Mouse (Mus musculus): Measurements from ENCODE around the gene Mael. TPM values are rescaled to one million over a fixed set of nuclear protein-coding genes. Genes with fewer than 3 reads are reported as not detected.

Mael gene
- polyA plus RNA-seq, 2 experiments, result not detected

DNA sequence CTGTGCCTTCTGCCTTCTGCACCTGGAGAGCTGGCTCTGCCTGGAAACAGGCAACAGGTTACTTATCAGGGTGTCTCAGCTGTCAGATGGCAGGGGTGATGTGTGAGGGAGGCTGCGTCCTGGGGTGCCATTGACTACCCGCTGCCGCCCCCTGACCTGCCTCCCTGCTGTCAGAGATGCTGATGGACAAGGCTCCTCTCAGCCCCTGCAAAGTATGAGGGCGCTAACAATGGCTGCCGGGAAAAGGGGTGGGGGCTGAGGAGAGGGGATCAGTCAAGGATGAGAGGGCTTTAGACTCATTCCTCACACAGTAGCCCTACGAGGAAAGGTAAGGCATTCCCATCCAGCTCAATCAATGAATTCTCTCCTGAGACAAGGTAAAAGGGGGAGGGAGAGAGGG, 17.8 kb upstream of the Mael start:
- no peaks in the 10 kb centered on the region for H3K4me1 ChIP-seq (replicated peaks; ENCODE audit: control insufficient read depth in 2 of 2, insufficient read depth in 2 of 2, low read length in 1 of 2)
- ATAC-seq (ENCODE audit: insufficient read depth) (no peak), DNase-seq (ENCODE audit: low read depth in 3 of 3, low spot score in 3 of 3) (no peak)
- H3K9ac ChIP-seq (replicated peaks), result no peak overlapping the region
- H3K27me3 ChIP-seq (ENCODE audit: control insufficient read depth, insufficient read depth, low read length), result peaks cover 26% of the 10 kb centered on the region
- H3K4me3 ChIP-seq (ENCODE audit: insufficient read depth in 1 of 2, low read depth in 2 of 2, low read length in 2 of 2), result no peak overlapping the region
- no peak overlapping the region for H3K4me2 ChIP-seq (ENCODE audit: low read depth)
- no peak for TF ChIP-seq CTCF (IDR thresholded peaks at IDR 0.05; ENCODE audit: low read depth)
- TF ChIP-seq EP300 (IDR thresholded peaks at IDR 0.05; ENCODE audit: low read depth), result no peak
- WGBS (ENCODE audit: insufficient replicate concordance), result 12% methylated on average over 6 of the region's 6 CpGs
- H3K36me3 ChIP-seq (replicated peaks; ENCODE audit: control insufficient read depth, insufficient read depth, low read depth), result no peaks in the 10 kb centered on the region
- H3K9me3 ChIP-seq (ENCODE audit: control insufficient read depth, low read length), result no peaks in the 10 kb centered on the region
- H3K27ac ChIP-seq, result no peak overlapping the region

DNA sequence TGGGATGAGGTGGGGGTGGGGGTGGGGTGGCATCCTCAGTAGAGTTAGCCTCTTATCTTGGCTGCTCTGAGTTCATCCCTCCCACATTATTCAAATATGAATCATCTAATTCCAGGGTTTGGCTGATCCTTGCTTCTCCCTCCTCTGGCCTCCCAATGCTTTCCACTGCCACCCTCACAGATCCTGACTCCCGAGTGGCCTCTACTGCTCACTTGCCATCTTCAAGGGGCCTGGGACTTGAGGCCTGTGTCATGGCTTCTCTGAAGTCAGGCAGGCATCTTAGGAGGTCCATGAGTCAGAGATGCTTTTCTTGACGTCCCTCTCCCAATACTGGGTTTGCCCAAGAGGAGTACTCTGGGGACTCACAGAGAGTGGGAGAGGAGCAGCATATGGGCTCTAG, 17.1 kb upstream of the Mael start:
- Histone ChIP-seq H3K27ac (no peak overlapping the region), H3K4me3 (ENCODE audit: insufficient read depth in 1 of 2, low read depth in 2 of 2, low read length in 2 of 2) (no peak overlapping the region), H3K36me3 (replicated peaks; ENCODE audit: control insufficient read depth, insufficient read depth, low read depth) (no peaks in the 10 kb centered on the region), H3K4me1 (replicated peaks; ENCODE audit: control insufficient read depth in 2 of 2, insufficient read depth in 2 of 2, low read length in 1 of 2) (no peaks in the 10 kb centered on the region), H3K4me2 (ENCODE audit: low read depth) (no peak overlapping the region), H3K9ac (replicated peaks) (no peak overlapping the region), H3K27me3 (ENCODE audit: control insufficient read depth, insufficient read depth, low read length) (peaks cover 26% of the 10 kb centered on the region), H3K9me3 (ENCODE audit: control insufficient read depth, low read length) (no peaks in the 10 kb centered on the region)
- no peak for ATAC-seq (ENCODE audit: insufficient read depth)
- WGBS (ENCODE audit: insufficient replicate concordance), result 40% methylated on average over 2 of the region's 2 CpGs
- no peak for DNase-seq (ENCODE audit: low read depth in 3 of 3, low spot score in 3 of 3)
- TF ChIP-seq CTCF (IDR thresholded peaks at IDR 0.05; ENCODE audit: low read depth), result no peak
- no peak for TF ChIP-seq EP300 (IDR thresholded peaks at IDR 0.05; ENCODE audit: low read depth)

GRCm38 (mm10) chr1:166255091-166255490, 16.5 kb upstream of the Mael start:
- Histone ChIP-seq H3K27me3 (ENCODE audit: control insufficient read depth, insufficient read depth, low read length) (peaks cover 26% of the 10 kb centered on the region), H3K4me1 (replicated peaks; ENCODE audit: control insufficient read depth in 2 of 2, insufficient read depth in 2 of 2, low read length in 1 of 2) (no peaks in the 10 kb centered on the region), H3K4me2 (ENCODE audit: low read depth) (no peak overlapping the region), H3K4me3 (ENCODE audit: insufficient read depth in 1 of 2, low read depth in 2 of 2, low read length in 2 of 2) (no peak overlapping the region), H3K36me3 (replicated peaks; ENCODE audit: control insufficient read depth, insufficient read depth, low read depth) (no peaks in the 10 kb centered on the region), H3K9ac (replicated peaks) (no peak overlapping the region), H3K27ac (no peak overlapping the region), H3K9me3 (ENCODE audit: control insufficient read depth, low read length) (no peaks in the 10 kb centered on the region)
- DNase-seq (ENCODE audit: low read depth in 3 of 3, low spot score in 3 of 3) (no peak), ATAC-seq (ENCODE audit: insufficient read depth) (no peak)
- 34% methylated on average over 8 of the region's 8 CpGs for WGBS (ENCODE audit: insufficient replicate concordance)
- no peak for TF ChIP-seq CTCF (IDR thresholded peaks at IDR 0.05; ENCODE audit: low read depth)
- no peak for TF ChIP-seq EP300 (IDR thresholded peaks at IDR 0.05; ENCODE audit: low read depth)

- H3K9me3 ChIP-seq (ENCODE audit: control insufficient read depth, low read length), result no peaks in the 10 kb centered on the region
- ATAC-seq (ENCODE audit: insufficient read depth), result no peak
- no peaks in the 10 kb centered on the region for H3K36me3 ChIP-seq (replicated peaks; ENCODE audit: control insufficient read depth, insufficient read depth, low read depth)
- peak within 1 kb of the TSS; percentile 50 for H3K4me2 ChIP-seq (ENCODE audit: low read depth)
- no peak for DNase-seq (ENCODE audit: low read depth in 3 of 3, low spot score in 3 of 3)
- H3K4me3 ChIP-seq (ENCODE audit: insufficient read depth in 1 of 2, low read depth in 2 of 2, low read length in 2 of 2), result peak within 1 kb of the TSS in 1 of 2 experiments; percentile 31; a peak in 1 of 4 replicates
- H3K27me3 ChIP-seq (ENCODE audit: control insufficient read depth, insufficient read depth, low read length), result peaks cover 26% of the 10 kb centered on the region
- TF ChIP-seq EP300 (IDR thresholded peaks at IDR 0.05; ENCODE audit: low read depth) (no peak), CTCF (IDR thresholded peaks at IDR 0.05; ENCODE audit: low read depth) (no peak)
- H3K4me1 ChIP-seq (replicated peaks; ENCODE audit: control insufficient read depth in 2 of 2, insufficient read depth in 2 of 2, low read length in 1 of 2), result no peaks in the 10 kb centered on the region
- no peak within 1 kb of the TSS for H3K27ac ChIP-seq
- WGBS (ENCODE audit: insufficient replicate concordance), result 1% methylated on average over 66 of the region's 72 CpGs
- no peak within 1 kb of the TSS for H3K9ac ChIP-seq (replicated peaks)
These were observed 15.6 kb upstream of the Mael start, which contains the start of gene Ildr2 for GRCm38 (mm10) chr1:166253898-166254894. Ildr2 (plus strand) TSS chr1:166254139.

GRCm38 (mm10) chr1:166244285-166244684, 5.7 kb upstream of the Mael start:
- DNase-seq (ENCODE audit: low read depth in 3 of 3, low spot score in 3 of 3) (no peak), ATAC-seq (ENCODE audit: insufficient read depth) (no peak)
- Histone ChIP-seq H3K9me3 (ENCODE audit: control insufficient read depth, low read length) (no peaks in the 10 kb centered on the region), H3K4me2 (ENCODE audit: low read depth) (no peak overlapping the region), H3K36me3 (replicated peaks; ENCODE audit: control insufficient read depth, insufficient read depth, low read depth) (no peaks in the 10 kb centered on the region), H3K27ac (no peak overlapping the region), H3K4me1 (replicated peaks; ENCODE audit: control insufficient read depth in 2 of 2, insufficient read depth in 2 of 2, low read length in 1 of 2) (no peaks in the 10 kb centered on the region), H3K27me3 (ENCODE audit: control insufficient read depth, insufficient read depth, low read length) (no peaks in the 10 kb centered on the region), H3K4me3 (ENCODE audit: insufficient read depth in 1 of 2, low read depth in 2 of 2, low read length in 2 of 2) (no peak overlapping the region), H3K9ac (replicated peaks) (no peak overlapping the region)
- no peak for TF ChIP-seq EP300 (IDR thresholded peaks at IDR 0.05; ENCODE audit: low read depth)
- TF ChIP-seq CTCF (IDR thresholded peaks at IDR 0.05; ENCODE audit: low read depth), result no peak
- 44% methylated on average over 6 of the region's 6 CpGs for WGBS (ENCODE audit: insufficient replicate concordance)

Data from liver, embryonic 14.5 days (tissue).